Mouse (Mus musculus) gastrocnemius, adult 2 months (tissue): ENCODE data around the gene Mkrn3. TPM values are rescaled to one million over a fixed set of nuclear protein-coding genes. Genes with fewer than 3 reads are reported as not detected.

Experiments used
- DNase-seq: peaks from one replicate; pipeline ENCODE4 v3.0.0; 2022
- H3K27ac ChIP-seq: fragments of 200-600 bp; 2 replicates; pipeline ENCODE4 v1.8.1; 2022; ENCODE audit warnings: mild to moderate bottlenecking
- H3K4me3 ChIP-seq: fragments of 200-600 bp; 2 replicates; pipeline ENCODE4 v1.8.1; 2022; ENCODE audit warnings: mild to moderate bottlenecking, moderate library complexity
- CTCF ChIP-seq: fragments of 200-600 bp; IDR thresholded peaks from 2 replicates; pipeline ENCODE4 v1.8.1; 2022; ENCODE audit warnings: antibody characterized with exemption, mild to moderate bottlenecking, moderate library complexity
- intact Hi-C: fragments of 180-260 bp; cut with DNase I; formaldehyde crosslinking; loops from one replicate; pipeline ENCODE4 v1.15.1; 2025
- total RNA-seq, 2 experiments: library from RNA; stranded (reverse); gene quantifications; 2 replicates each; pipeline ENCODE4 v1.2.3; 2021

Mkrn3 gene
- total RNA-seq, 2 experiments from 2014 or later, result 0.15 to 0.25 TPM

- Histone ChIP-seq H3K27ac (no peak overlapping the region), H3K4me3 (peak overlapping the region; percentile 81)
- DNase-seq, result no peak
- intact Hi-C loops, result no loop called here
- no peak for TF ChIP-seq CTCF
Observed at GRCm38 (mm10) chr7:62419105-62419492, 840 bp downstream of the Mkrn3 start.

- no peak for TF ChIP-seq CTCF
- intact Hi-C loops, result no loop called here
- Histone ChIP-seq H3K4me3 (no peak overlapping the region), H3K27ac (no peak overlapping the region)
- DNase-seq, result no peak
Observed at GRCm38 (mm10) chr7:62418346-62418745, 1.6 kb downstream of the Mkrn3 start.

- no peak for TF ChIP-seq CTCF
- no peak overlapping the region for H3K4me3 ChIP-seq
- intact Hi-C loops, result no loop called here
- no peak overlapping the region for H3K27ac ChIP-seq
- DNase-seq, result no peak
Observed at GRCm38 (mm10) chr7:62416173-62416572, 3.8 kb downstream of the Mkrn3 start.

GRCm38 (mm10) chr7:62415222-62415621 lies 4.7 kb downstream of the Mkrn3 start:
- intact Hi-C loops, result no loop called here
- no peak for DNase-seq
- Histone ChIP-seq H3K4me3 (no peak overlapping the region), H3K27ac (no peak overlapping the region)
- TF ChIP-seq CTCF, result no peak

GRCm38 (mm10) chr7:62407803-62408202 lies 12.1 kb downstream of the Mkrn3 start:
- Histone ChIP-seq H3K4me3 (no peak overlapping the region), H3K27ac (no peak overlapping the region)
- no peak for DNase-seq
- TF ChIP-seq CTCF, result no peak
- intact Hi-C loops, result no loop called here

- DNase-seq, result no peak
- H3K27ac ChIP-seq, result no peak overlapping the region
- TF ChIP-seq CTCF, result no peak
- H3K4me3 ChIP-seq, result no peak overlapping the region
- intact Hi-C loops, result no loop called here
Observed at GRCm38 (mm10) chr7:62406573-62407050, 13.3 kb downstream of the Mkrn3 start.

- no peak overlapping the region for H3K4me3 ChIP-seq
- intact Hi-C loops, result no loop called here
- no peak overlapping the region for H3K27ac ChIP-seq
- no peak for TF ChIP-seq CTCF
- DNase-seq, result no peak
Observed at GRCm38 (mm10) chr7:62392202-62392601, 27.7 kb downstream of the Mkrn3 start.

GRCm38 (mm10) chr7:62388291-62388690 lies 31.6 kb downstream of the Mkrn3 start:
- no peak overlapping the region for H3K27ac ChIP-seq
- H3K4me3 ChIP-seq, result no peak overlapping the region
- intact Hi-C loops, result no loop called here
- DNase-seq, result no peak
- TF ChIP-seq CTCF, result peak; percentile 26

GRCm38 (mm10) chr7:62382391-62382790 lies 37.5 kb downstream of the Mkrn3 start:
- DNase-seq, result peak; percentile 29
- H3K4me3 ChIP-seq, result peak overlapping the region; percentile 53
- intact Hi-C loops, result loop anchor here (5.0 kb wide), 1 partner anchor 155 kb away; no protein-coding TSS in a partner anchor
- H3K27ac ChIP-seq, result no peak overlapping the region
- peak; percentile 75 for TF ChIP-seq CTCF

- intact Hi-C loops, result no loop called here
- DNase-seq, result no peak
- no peak for TF ChIP-seq CTCF
- H3K4me3 ChIP-seq, result no peak overlapping the region
- H3K27ac ChIP-seq, result no peak overlapping the region
Observed at GRCm38 (mm10) chr7:62378529-62378928, 41.4 kb downstream of the Mkrn3 start.

- no peak for TF ChIP-seq CTCF
- intact Hi-C loops, result no loop called here
- peak overlapping the region; percentile 52 for H3K4me3 ChIP-seq
- no peak overlapping the region for H3K27ac ChIP-seq
- no peak for DNase-seq
Observed at GRCm38 (mm10) chr7:62377313-62377712, 42.6 kb downstream of the Mkrn3 start.

- no peak for DNase-seq
- no peak for TF ChIP-seq CTCF
- Histone ChIP-seq H3K4me3 (peak within 1 kb of the TSS; percentile 52), H3K27ac (no peak within 1 kb of the TSS)
- intact Hi-C loops, result no loop called here
Observed at GRCm38 (mm10) chr7:62376510-62377304, 43.2 kb downstream of the Mkrn3 start, which contains the start of gene Magel2. Gene Magel2, plus strand, starts transcription at chr7:62377010.

- Histone ChIP-seq H3K4me3 (no peak overlapping the region), H3K27ac (no peak overlapping the region)
- TF ChIP-seq CTCF, result peak; percentile 50
- intact Hi-C loops, result no loop called here
- no peak for DNase-seq
Observed at GRCm38 (mm10) chr7:62375658-62376057, 44.3 kb downstream of the Mkrn3 start.

Other genes starting within 250 kb of the Mkrn3 start
- 1 to 10 TPM; 2.9 to 5.0 TPM for gene Ndn, start 73.6 kb downstream of the Mkrn3 start, total RNA-seq
- not detected for gene Magel2, start 43.1 kb downstream of the Mkrn3 start, total RNA-seq
- under 1 TPM; 0.38 to 0.64 TPM for gene Peg12, start 44.4 kb upstream of the Mkrn3 start, total RNA-seq